Mouse (Mus musculus) neural tube, embryonic 12.5 days (tissue): ENCODE measurements at regions not wholly inside any gene's neighbourhood (a gene's known extent, or its start where the extent isn't known, plus 50 kb on each side); places are given as distances from the start of the nearest gene placed in this dataset.

Experiments
- ATAC-seq: fragments of 200-750 bp; cut with Nextera tagmentation; 2 replicates; pipeline ENCODE4 v1.8.0; 2017; ENCODE audit warnings: low read depth, mild to moderate bottlenecking, moderate TSS enrichment, moderate library complexity; ENCODE audit not compliant: low FRiP score
- H3K27ac ChIP-seq: fragments of 300-500 bp; sonication (generic); 2 replicates; pipeline ENCODE4 v1.5.1; 2016
- H3K27me3 ChIP-seq: fragments of 300-500 bp; sonication (generic); replicated peaks from 2 replicates; pipeline ENCODE4 v1.6.1; 2016; ENCODE audit warnings: mild to moderate bottlenecking
- H3K36me3 ChIP-seq: fragments of 300-500 bp; sonication (generic); 2 replicates; pipeline ENCODE4 v1.6.1; 2016; ENCODE audit warnings: mild to moderate bottlenecking
- H3K4me1 ChIP-seq: fragments of 300-500 bp; sonication (generic); 2 replicates; pipeline ENCODE4 v1.6.1; 2016
- H3K4me2 ChIP-seq: fragments of 300-500 bp; sonication (generic); replicated peaks from 2 replicates; pipeline ENCODE4 v1.6.1; 2016; ENCODE audit warnings: mild to moderate bottlenecking
- H3K4me3 ChIP-seq: fragments of 300-500 bp; sonication (generic); 2 replicates; pipeline ENCODE4 v1.5.1; 2016
- H3K9ac ChIP-seq: fragments of 300-500 bp; sonication (generic); 2 replicates; pipeline ENCODE4 v1.6.1; 2016; ENCODE audit warnings: mild to moderate bottlenecking
- H3K9me3 ChIP-seq: fragments of 300-500 bp; sonication (generic); 2 replicates; pipeline ENCODE4 v1.6.1; 2016; ENCODE audit warnings: mild to moderate bottlenecking
- WGBS: fragments of 180-500 bp; shearing (Covaris S2); methylation state at CpG from one replicate; pipeline ENCODE4 v1.1.7; 2016; 5-methylcytosine and 5-hydroxymethylcytosine counted together

GRCm38 (mm10) chr12:12716691-12717090, 225.0 kb downstream of the Mycn start:
- WGBS: 93% methylated on average over 9 of the region's 9 CpGs
- no peak for ATAC-seq
- Histone ChIP-seq H3K4me3 (no peak overlapping the region), H3K36me3 (no peaks in the 10 kb centered on the region), H3K9ac (no peak overlapping the region), H3K9me3 (no peaks in the 10 kb centered on the region), H3K4me1 (peaks cover 10% of the 10 kb centered on the region), H3K4me2 (no peak overlapping the region), H3K27ac (no peak overlapping the region), H3K27me3 (no peaks in the 10 kb centered on the region)

- 88% methylated on average over 7 of the region's 7 CpGs for WGBS
- Histone ChIP-seq H3K9ac (no peak overlapping the region), H3K4me1 (peaks cover 7% of the 10 kb centered on the region), H3K27me3 (no peaks in the 10 kb centered on the region), H3K4me3 (no peak overlapping the region), H3K4me2 (no peak overlapping the region), H3K9me3 (no peaks in the 10 kb centered on the region), H3K27ac (no peak overlapping the region), H3K36me3 (no peaks in the 10 kb centered on the region)
- ATAC-seq: no peak
Observed at GRCm38 (mm10) chr12:12715956-12716669, 225.6 kb downstream of the Mycn start.

GRCm38 (mm10) chr12:12715528-12715927, 226.2 kb downstream of the Mycn start:
- WGBS: 74% methylated on average over 4 of the region's 4 CpGs
- Histone ChIP-seq H3K9ac (no peak overlapping the region), H3K27ac (no peak overlapping the region), H3K4me2 (no peak overlapping the region), H3K4me1 (peaks cover 1% of the 10 kb centered on the region), H3K27me3 (no peaks in the 10 kb centered on the region), H3K36me3 (no peaks in the 10 kb centered on the region), H3K9me3 (no peaks in the 10 kb centered on the region), H3K4me3 (no peak overlapping the region)
- ATAC-seq: no peak

- no peak for ATAC-seq
- H3K4me1 ChIP-seq: peaks cover 9% of the 10 kb centered on the region; the same call in 1 of the 2 replicates
- no peak overlapping the region for H3K27ac ChIP-seq
- WGBS: 28% methylated on average over 6 of the region's 6 CpGs
- H3K36me3 ChIP-seq: no peaks in the 10 kb centered on the region
- H3K27me3 ChIP-seq: no peaks in the 10 kb centered on the region
- no peak overlapping the region for H3K9ac ChIP-seq
- H3K9me3 ChIP-seq: no peaks in the 10 kb centered on the region
- H3K4me2 ChIP-seq: no peak overlapping the region
- H3K4me3 ChIP-seq: no peak overlapping the region
Observed at GRCm38 (mm10) chr12:12710184-12710609, 231.5 kb downstream of the Mycn start.

- no peaks in the 10 kb centered on the region for H3K36me3 ChIP-seq
- no peak overlapping the region for H3K27ac ChIP-seq
- H3K4me1 ChIP-seq: peaks cover 9% of the 10 kb centered on the region; the same call in 1 of the 2 replicates
- H3K4me2 ChIP-seq: 0 out of 2 replicates have a peak overlapping the region, but pooled peaks have one; percentile 3
- ATAC-seq: no peak
- no peak overlapping the region for H3K4me3 ChIP-seq
- H3K9me3 ChIP-seq: no peaks in the 10 kb centered on the region
- no peaks in the 10 kb centered on the region for H3K27me3 ChIP-seq
- H3K9ac ChIP-seq: no peak overlapping the region
- WGBS: 15% methylated on average over 14 of the region's 14 CpGs
Observed at GRCm38 (mm10) chr12:12708954-12709523, 232.7 kb downstream of the Mycn start.

- ATAC-seq: no peak
- Histone ChIP-seq H3K4me1 (peaks cover 9% of the 10 kb centered on the region; the same call in 1 of the 2 replicates), H3K4me3 (no peak overlapping the region), H3K9ac (no peak overlapping the region), H3K9me3 (no peaks in the 10 kb centered on the region), H3K36me3 (no peaks in the 10 kb centered on the region), H3K4me2 (no peak overlapping the region), H3K27me3 (no peaks in the 10 kb centered on the region), H3K27ac (no peak overlapping the region)
- WGBS: 81% methylated on average over 14 of the region's 14 CpGs
Observed at GRCm38 (mm10) chr12:12706326-12706920, 235.3 kb downstream of the Mycn start.

GRCm38 (mm10) chr12:12701735-12702134, 240.0 kb downstream of the Mycn start:
- no peak for ATAC-seq
- WGBS: 64% methylated on average over 3 of the region's 3 CpGs
- no peaks in the 10 kb centered on the region for H3K27me3 ChIP-seq
- no peaks in the 10 kb centered on the region for H3K9me3 ChIP-seq
- H3K4me3 ChIP-seq: no peak overlapping the region
- no peaks in the 10 kb centered on the region for H3K36me3 ChIP-seq
- H3K9ac ChIP-seq: no peak overlapping the region
- no peak overlapping the region for H3K27ac ChIP-seq
- no peak overlapping the region for H3K4me2 ChIP-seq
- no peaks in the 10 kb centered on the region for H3K4me1 ChIP-seq

GRCm38 (mm10) chr12:12701060-12701667, 240.6 kb downstream of the Mycn start:
- no peak for ATAC-seq
- Histone ChIP-seq H3K9ac (no peak overlapping the region), H3K27ac (no peak overlapping the region), H3K27me3 (no peaks in the 10 kb centered on the region), H3K4me2 (no peak overlapping the region), H3K36me3 (no peaks in the 10 kb centered on the region), H3K4me1 (no peaks in the 10 kb centered on the region), H3K4me3 (no peak overlapping the region), H3K9me3 (no peaks in the 10 kb centered on the region)
- 78% methylated on average over 7 of the region's 7 CpGs for WGBS

GRCm38 (mm10) chr12:12693838-12694777, 247.6 kb downstream of the Mycn start:
- Histone ChIP-seq H3K4me2 (peak overlapping the region; percentile 48), H3K4me1 (peaks cover 18% of the 10 kb centered on the region), H3K27ac (no peak overlapping the region), H3K4me3 (no peak overlapping the region), H3K27me3 (no peaks in the 10 kb centered on the region), H3K9me3 (no peaks in the 10 kb centered on the region), H3K36me3 (no peaks in the 10 kb centered on the region), H3K9ac (no peak overlapping the region)
- 3% methylated on average over 29 of the region's 29 CpGs for WGBS
- peak; percentile 74 for ATAC-seq

GRCm38 (mm10) chr12:12687376-12687775, 254.3 kb downstream of the Mycn start:
- no peak for ATAC-seq
- H3K4me1 ChIP-seq: peaks cover 18% of the 10 kb centered on the region

GRCm38 (mm10) chr12:12685217-12685522, 256.5 kb downstream of the Mycn start:
- Histone ChIP-seq H3K36me3 (no peaks in the 10 kb centered on the region), H3K27ac (no peak overlapping the region), H3K4me1 (peaks cover 36% of the 10 kb centered on the region), H3K9ac (no peak overlapping the region), H3K27me3 (no peaks in the 10 kb centered on the region), H3K4me2 (peak overlapping the region; percentile 16; the same call in 1 of the 2 replicates), H3K9me3 (no peaks in the 10 kb centered on the region), H3K4me3 (no peak overlapping the region)
- 64% methylated on average over 7 of the region's 7 CpGs for WGBS
- no peak for ATAC-seq

More at GRCm38 (mm10) chr12:12687376-12687775, 254.3 kb downstream of the Mycn start:
- H3K36me3 ChIP-seq: no peaks in the 10 kb centered on the region
- no peak overlapping the region for H3K4me2 ChIP-seq
- no peak overlapping the region for H3K4me3 ChIP-seq
- H3K9me3 ChIP-seq: no peaks in the 10 kb centered on the region
- WGBS: 86% methylated on average over 2 of the region's 2 CpGs
- no peaks in the 10 kb centered on the region for H3K27me3 ChIP-seq
- H3K9ac ChIP-seq: no peak overlapping the region
- no peak overlapping the region for H3K27ac ChIP-seq
